Mouse (Mus musculus): Measurements from ENCODE around the gene Dbnl. TPM values are rescaled to one million over a fixed set of nuclear protein-coding genes. Genes with fewer than 3 reads are reported as not detected.

Gene Dbnl
- polyA plus RNA-seq, 1 experiment from 2014 or later, result 152 TPM

- Histone ChIP-seq H3K27ac (ENCODE audit: low read depth, low read length) (peak within 1 kb of the TSS; percentile 88), H3K36me3 (ENCODE audit: control insufficient read depth, insufficient read depth, low read length) (no peaks in the 10 kb centered on the region), H3K9ac (ENCODE audit: low read length) (peak within 1 kb of the TSS; percentile 88), H3K4me3 (ENCODE audit: low read depth, low read length) (peak within 1 kb of the TSS; percentile 73), H3K4me2 (ENCODE audit: low read depth, low read length, severe bottlenecking) (peak within 1 kb of the TSS; percentile 84), H3K4me1 (replicated peaks; ENCODE audit: control insufficient read depth, insufficient read depth, low read length) (no peaks in the 10 kb centered on the region; the same call in 1 of the 2 replicates), H3K27me3 (ENCODE audit: control insufficient read depth, insufficient read depth, low read length) (no peaks in the 10 kb centered on the region), H3K9me3 (ENCODE audit: control insufficient read depth, low read length) (no peaks in the 10 kb centered on the region)
- peak; percentile 99 for DNase-seq (ENCODE audit: low spot score)
- ATAC-seq (replicated peaks; ENCODE audit: low FRiP score), result peak; percentile 99
- under 1% methylated on average over 68 of the region's 68 CpGs for WGBS
Measured at GRCm38 (mm10) chr11:5761820-5762632, 26.3 kb upstream of the Dbnl start, which contains the start of gene Urgcp. TSS of gene Urgcp (minus strand) at chr11:5762376.

- Histone ChIP-seq H3K36me3 (ENCODE audit: control insufficient read depth, insufficient read depth, low read length) (no peaks in the 10 kb centered on the region), H3K4me3 (ENCODE audit: low read depth, low read length) (peak overlapping the region; percentile 73), H3K27ac (ENCODE audit: low read depth, low read length) (no peak overlapping the region; the same call in 1 of the 2 replicates), H3K9ac (ENCODE audit: low read length) (peak overlapping the region; percentile 30), H3K4me1 (replicated peaks; ENCODE audit: control insufficient read depth, insufficient read depth, low read length) (no peaks in the 10 kb centered on the region; the same call in 1 of the 2 replicates), H3K9me3 (ENCODE audit: control insufficient read depth, low read length) (no peaks in the 10 kb centered on the region), H3K27me3 (ENCODE audit: control insufficient read depth, insufficient read depth, low read length) (no peaks in the 10 kb centered on the region), H3K4me2 (ENCODE audit: low read depth, low read length, severe bottlenecking) (peak overlapping the region; percentile 84)
- 24% methylated on average over 6 of the region's 6 CpGs for WGBS
- ATAC-seq (replicated peaks; ENCODE audit: low FRiP score), result peak; percentile 65
- DNase-seq (ENCODE audit: low spot score), result no peak
Measured at GRCm38 (mm10) chr11:5762633-5762982, 25.7 kb upstream of the Dbnl start.

- Histone ChIP-seq H3K27me3 (ENCODE audit: control insufficient read depth, insufficient read depth, low read length) (no peaks in the 10 kb centered on the region), H3K4me2 (ENCODE audit: low read depth, low read length, severe bottlenecking) (no peak overlapping the region), H3K9me3 (ENCODE audit: control insufficient read depth, low read length) (no peaks in the 10 kb centered on the region), H3K27ac (ENCODE audit: low read depth, low read length) (no peak overlapping the region), H3K9ac (ENCODE audit: low read length) (no peak overlapping the region), H3K4me3 (ENCODE audit: low read depth, low read length) (no peak overlapping the region), H3K4me1 (replicated peaks; ENCODE audit: control insufficient read depth, insufficient read depth, low read length) (no peaks in the 10 kb centered on the region), H3K36me3 (ENCODE audit: control insufficient read depth, insufficient read depth, low read length) (no peaks in the 10 kb centered on the region)
- DNase-seq (ENCODE audit: low spot score) (no peak), ATAC-seq (replicated peaks; ENCODE audit: low FRiP score) (no peak)
- 90% methylated on average over 6 of the region's 6 CpGs for WGBS
Measured at GRCm38 (mm10) chr11:5766019-5766418, 22.3 kb upstream of the Dbnl start.

GRCm38 (mm10) chr11:5778481-5778880, 9.8 kb upstream of the Dbnl start:
- H3K27ac ChIP-seq (ENCODE audit: low read depth, low read length), result no peak overlapping the region
- H3K27me3 ChIP-seq (ENCODE audit: control insufficient read depth, insufficient read depth, low read length), result no peaks in the 10 kb centered on the region
- no peaks in the 10 kb centered on the region for H3K9me3 ChIP-seq (ENCODE audit: control insufficient read depth, low read length)
- DNase-seq (ENCODE audit: low spot score), result peak; percentile 37
- peaks cover 3% of the 10 kb centered on the region; the same call in 1 of the 2 replicates for H3K36me3 ChIP-seq (ENCODE audit: control insufficient read depth, insufficient read depth, low read length)
- H3K4me1 ChIP-seq (replicated peaks; ENCODE audit: control insufficient read depth, insufficient read depth, low read length), result no peaks in the 10 kb centered on the region
- no peak overlapping the region for H3K9ac ChIP-seq (ENCODE audit: low read length)
- no peak overlapping the region for H3K4me2 ChIP-seq (ENCODE audit: low read depth, low read length, severe bottlenecking)
- 78% methylated on average over 2 of the region's 2 CpGs for WGBS
- H3K4me3 ChIP-seq (ENCODE audit: low read depth, low read length), result no peak overlapping the region
- ATAC-seq (replicated peaks; ENCODE audit: low FRiP score), result no peak

GRCm38 (mm10) chr11:5780035-5780499, 8.2 kb upstream of the Dbnl start:
- Histone ChIP-seq H3K4me1 (replicated peaks; ENCODE audit: control insufficient read depth, insufficient read depth, low read length) (no peaks in the 10 kb centered on the region), H3K4me3 (ENCODE audit: low read depth, low read length) (no peak overlapping the region), H3K36me3 (ENCODE audit: control insufficient read depth, insufficient read depth, low read length) (peaks cover 3% of the 10 kb centered on the region; the same call in 1 of the 2 replicates), H3K27ac (ENCODE audit: low read depth, low read length) (no peak overlapping the region), H3K9me3 (ENCODE audit: control insufficient read depth, low read length) (no peaks in the 10 kb centered on the region), H3K27me3 (ENCODE audit: control insufficient read depth, insufficient read depth, low read length) (no peaks in the 10 kb centered on the region), H3K4me2 (ENCODE audit: low read depth, low read length, severe bottlenecking) (no peak overlapping the region), H3K9ac (ENCODE audit: low read length) (no peak overlapping the region)
- ATAC-seq (replicated peaks; ENCODE audit: low FRiP score) (no peak), DNase-seq (ENCODE audit: low spot score) (no peak)
- WGBS, result 93% methylated on average over 6 of the region's 6 CpGs

- Histone ChIP-seq H3K27ac (ENCODE audit: low read depth, low read length) (no peak overlapping the region), H3K4me2 (ENCODE audit: low read depth, low read length, severe bottlenecking) (no peak overlapping the region), H3K9ac (ENCODE audit: low read length) (no peak overlapping the region), H3K27me3 (ENCODE audit: control insufficient read depth, insufficient read depth, low read length) (no peaks in the 10 kb centered on the region), H3K9me3 (ENCODE audit: control insufficient read depth, low read length) (no peaks in the 10 kb centered on the region), H3K4me1 (replicated peaks; ENCODE audit: control insufficient read depth, insufficient read depth, low read length) (no peaks in the 10 kb centered on the region), H3K36me3 (ENCODE audit: control insufficient read depth, insufficient read depth, low read length) (peaks cover 3% of the 10 kb centered on the region; the same call in 1 of the 2 replicates), H3K4me3 (ENCODE audit: low read depth, low read length) (no peak overlapping the region)
- ATAC-seq (replicated peaks; ENCODE audit: low FRiP score), result no peak
- no peak for DNase-seq (ENCODE audit: low spot score)
- WGBS, result 82% methylated on average over 8 of the region's 8 CpGs
Measured at GRCm38 (mm10) chr11:5782199-5782944, 5.9 kb upstream of the Dbnl start.

DNA sequence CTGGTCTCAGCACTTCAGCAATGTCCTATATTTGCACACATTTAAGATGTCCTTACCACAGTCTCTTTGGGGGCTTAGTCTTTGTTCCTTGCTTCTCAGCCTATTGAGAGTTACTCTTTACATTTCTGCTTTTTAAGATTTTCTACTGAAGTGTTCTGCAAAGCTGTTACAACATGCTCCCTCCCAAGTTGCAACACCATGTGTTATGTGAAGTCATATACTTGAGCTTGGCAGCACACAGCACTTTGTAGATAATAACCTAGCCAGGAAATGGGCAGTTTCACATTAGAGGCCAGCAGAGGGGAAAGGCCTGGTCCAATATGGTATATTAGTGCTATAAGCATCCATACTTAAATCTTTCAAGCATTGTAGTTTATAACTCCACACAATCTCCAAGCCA, 2.6 kb upstream of the Dbnl start:
- Histone ChIP-seq H3K27me3 (ENCODE audit: control insufficient read depth, insufficient read depth, low read length) (no peaks in the 10 kb centered on the region), H3K27ac (ENCODE audit: low read depth, low read length) (no peak overlapping the region), H3K36me3 (ENCODE audit: control insufficient read depth, insufficient read depth, low read length) (no peaks in the 10 kb centered on the region; the same call in 1 of the 2 replicates), H3K4me3 (ENCODE audit: low read depth, low read length) (no peak overlapping the region), H3K9me3 (ENCODE audit: control insufficient read depth, low read length) (no peaks in the 10 kb centered on the region), H3K4me2 (ENCODE audit: low read depth, low read length, severe bottlenecking) (no peak overlapping the region), H3K9ac (ENCODE audit: low read length) (no peak overlapping the region), H3K4me1 (replicated peaks; ENCODE audit: control insufficient read depth, insufficient read depth, low read length) (peaks cover 8% of the 10 kb centered on the region; the same call in 1 of the 2 replicates)
- ATAC-seq (replicated peaks; ENCODE audit: low FRiP score), result no peak
- peak; percentile 6 for DNase-seq (ENCODE audit: low spot score)

- H3K9ac ChIP-seq (ENCODE audit: low read length), result peak overlapping the region; percentile 82
- peak overlapping the region; percentile 74; the same call in 1 of the 2 replicates for H3K27ac ChIP-seq (ENCODE audit: low read depth, low read length)
- WGBS, result 41% methylated on average over 8 of the region's 8 CpGs
- peaks cover 4% of the 10 kb centered on the region; the same call in 1 of the 2 replicates for H3K36me3 ChIP-seq (ENCODE audit: control insufficient read depth, insufficient read depth, low read length)
- H3K4me3 ChIP-seq (ENCODE audit: low read depth, low read length), result peak overlapping the region; percentile 85
- peak overlapping the region; percentile 87 for H3K4me2 ChIP-seq (ENCODE audit: low read depth, low read length, severe bottlenecking)
- no peaks in the 10 kb centered on the region for H3K27me3 ChIP-seq (ENCODE audit: control insufficient read depth, insufficient read depth, low read length)
- H3K9me3 ChIP-seq (ENCODE audit: control insufficient read depth, low read length), result no peaks in the 10 kb centered on the region
- DNase-seq (ENCODE audit: low spot score) (no peak), ATAC-seq (replicated peaks; ENCODE audit: low FRiP score) (no peak)
- H3K4me1 ChIP-seq (replicated peaks; ENCODE audit: control insufficient read depth, insufficient read depth, low read length), result peaks cover 8% of the 10 kb centered on the region; the same call in 1 of the 2 replicates
Measured at GRCm38 (mm10) chr11:5787671-5788055, 625 bp upstream of the Dbnl start.
